Mouse (Mus musculus) limb, embryonic 14.5 days (tissue): ENCODE data around the gene Gm11985. TPM values are rescaled to one million over a fixed set of nuclear protein-coding genes. Genes with fewer than 3 reads are reported as not detected.

ENCODE experiments used
- ATAC-seq: fragments of 200-750 bp; cut with Nextera tagmentation; 2 replicates; pipeline ENCODE4 v1.8.0; 2017; ENCODE audit warnings: low read depth, moderate number of reproducible peaks, moderate TSS enrichment; ENCODE audit not compliant: low FRiP score
- DNase-seq: peaks from one replicate; pipeline ENCODE4 v3.0.0-alpha.2; 2015; ENCODE audit warnings: low spot score
- H3K27ac ChIP-seq: fragments of 300-500 bp; sonication (generic); replicated peaks from 2 replicates; pipeline ENCODE4 v1.5.1; 2014; ENCODE audit warnings: low read depth, mild to moderate bottlenecking, low read length, moderate library complexity, mixed read lengths
- H3K27me3 ChIP-seq: fragments of 300-500 bp; sonication (generic); 2 replicates; pipeline ENCODE4 v1.6.1; 2014; ENCODE audit warnings: low read length, mixed read lengths; ENCODE audit not compliant: control insufficient read depth, insufficient read depth
- H3K36me3 ChIP-seq: fragments of 300-500 bp; sonication (generic); 2 replicates; pipeline ENCODE4 v1.6.1; 2014; ENCODE audit warnings: mild to moderate bottlenecking, low read length, moderate library complexity, mixed read lengths; ENCODE audit not compliant: control insufficient read depth, insufficient read depth
- H3K4me1 ChIP-seq: fragments of 300-500 bp; sonication (generic); 2 replicates; pipeline ENCODE4 v1.6.1; 2014; ENCODE audit warnings: antibody characterized with exemption, low read length, mixed read lengths; ENCODE audit not compliant: control insufficient read depth, insufficient read depth
- H3K4me2 ChIP-seq: fragments of 300-500 bp; sonication (generic); replicated peaks from 2 replicates; pipeline ENCODE4 v1.6.1; 2014; ENCODE audit warnings: low read depth, mild to moderate bottlenecking, low read length, moderate library complexity; ENCODE audit not compliant: severe bottlenecking
- H3K4me3 ChIP-seq: fragments of 300-500 bp; sonication (generic); replicated peaks from 2 replicates; pipeline ENCODE4 v1.5.1; 2014; ENCODE audit warnings: low read length
- H3K9ac ChIP-seq: fragments of 300-500 bp; sonication (generic); 2 replicates; pipeline ENCODE4 v1.6.1; 2014; ENCODE audit warnings: mild to moderate bottlenecking, low read depth, low read length, moderate library complexity; ENCODE audit not compliant: severe bottlenecking
- H3K9me3 ChIP-seq: fragments of 300-500 bp; sonication (generic); 2 replicates; pipeline ENCODE4 v1.6.1; 2016; ENCODE audit warnings: low read length; ENCODE audit not compliant: control insufficient read depth
- POLR2A ChIP-seq: fragments of 200-500 bp; IDR thresholded peaks from 2 replicates; pipeline ENCODE4 v1.8.0; 2012; ENCODE audit warnings: inconsistent platforms, mild to moderate bottlenecking, moderate library complexity, borderline replicate concordance; ENCODE audit not compliant: insufficient read depth, insufficient read length; ENCODE audit errors: extremely low read depth
- WGBS: fragments of 180-500 bp; shearing (Covaris S2); extraction: QIAGEN DNeasy Blood & Tissue Kit; methylation state at CpG from one replicate; pipeline ENCODE4 v1.1.7; 2014; 5-methylcytosine and 5-hydroxymethylcytosine counted together
- polyA plus RNA-seq, 2 experiments: library from polyadenylated mRNA; depleted of rRNA in 1 of 2; stranded (reverse) in 1 of 2; unstranded in 1 of 2; fragments of >200 nt; fragmentation: Nextera tagmentation in 1 of 2; extraction: Ambion mirVana in 1 of 2; gene quantifications; 2 replicates each; pipeline versions ENCODE4 v1.2.1 to v1.2.3; 2012 to 2014

Gm11985 gene
- polyA plus RNA-seq, 2 experiments = 0.06 TPM; not detected in 1

GRCm38 (mm10) chr11:7156427-7156826, 31.9 kb downstream of the Gm11985 start:
- Histone ChIP-seq H3K27me3 (no peaks in the 10 kb centered on the region), H3K9ac (no peak overlapping the region), H3K4me3 (no peak overlapping the region), H3K4me2 (no peak overlapping the region), H3K4me1 (peaks cover 15% of the 10 kb centered on the region), H3K9me3 (no peaks in the 10 kb centered on the region), H3K27ac (no peak overlapping the region), H3K36me3 (no peaks in the 10 kb centered on the region)
- WGBS = 61% methylated on average over 4 of the region's 4 CpGs
- TF ChIP-seq POLR2A = no peak
- DNase-seq (no peak), ATAC-seq (no peak)

GRCm38 (mm10) chr11:7153081-7153480, 35.3 kb downstream of the Gm11985 start:
- H3K36me3 ChIP-seq = no peaks in the 10 kb centered on the region
- TF ChIP-seq POLR2A = no peak
- no peaks in the 10 kb centered on the region for H3K9me3 ChIP-seq
- no peak for DNase-seq
- ATAC-seq = no peak
- no peak overlapping the region for H3K9ac ChIP-seq
- H3K4me3 ChIP-seq = no peak overlapping the region
- H3K4me1 ChIP-seq = no peaks in the 10 kb centered on the region
- H3K27ac ChIP-seq = no peak overlapping the region
- WGBS = 84% methylated on average over 8 of the region's 8 CpGs
- H3K27me3 ChIP-seq = no peaks in the 10 kb centered on the region
- H3K4me2 ChIP-seq = no peak overlapping the region

GRCm38 (mm10) chr11:7152371-7152770, 36.0 kb downstream of the Gm11985 start:
- no peak for TF ChIP-seq POLR2A
- 96% methylated on average over 12 of the region's 12 CpGs for WGBS

GRCm38 (mm10) chr11:7150511-7150910, 37.9 kb downstream of the Gm11985 start:
- TF ChIP-seq POLR2A = no peak
- Histone ChIP-seq H3K27ac (no peak overlapping the region), H3K4me1 (no peaks in the 10 kb centered on the region), H3K4me2 (no peak overlapping the region), H3K9ac (no peak overlapping the region), H3K27me3 (no peaks in the 10 kb centered on the region), H3K9me3 (no peaks in the 10 kb centered on the region), H3K36me3 (no peaks in the 10 kb centered on the region), H3K4me3 (no peak overlapping the region)
- ATAC-seq (no peak), DNase-seq (no peak)
- WGBS = 92% methylated on average over 8 of the region's 8 CpGs

More at GRCm38 (mm10) chr11:7152371-7152770, 36.0 kb downstream of the Gm11985 start:
- no peak overlapping the region for H3K4me2 ChIP-seq
- no peaks in the 10 kb centered on the region for H3K4me1 ChIP-seq
- DNase-seq (no peak), ATAC-seq (no peak)
- no peaks in the 10 kb centered on the region for H3K36me3 ChIP-seq
- H3K9ac ChIP-seq = no peak overlapping the region
- H3K27me3 ChIP-seq = no peaks in the 10 kb centered on the region
- no peak overlapping the region for H3K27ac ChIP-seq
- H3K9me3 ChIP-seq = no peaks in the 10 kb centered on the region
- no peak overlapping the region for H3K4me3 ChIP-seq

GRCm38 (mm10) chr11:7149471-7149870, 38.9 kb downstream of the Gm11985 start:
- TF ChIP-seq POLR2A = no peak
- ATAC-seq (no peak), DNase-seq (no peak)
- Histone ChIP-seq H3K9ac (no peak overlapping the region), H3K27me3 (no peaks in the 10 kb centered on the region), H3K27ac (no peak overlapping the region), H3K4me2 (no peak overlapping the region), H3K4me3 (no peak overlapping the region), H3K36me3 (no peaks in the 10 kb centered on the region), H3K9me3 (no peaks in the 10 kb centered on the region), H3K4me1 (no peaks in the 10 kb centered on the region)
- WGBS = 67% methylated on average over 7 of the region's 7 CpGs

- H3K4me1 ChIP-seq = no peaks in the 10 kb centered on the region
- no peak for TF ChIP-seq POLR2A
- no peaks in the 10 kb centered on the region for H3K36me3 ChIP-seq
- no peak for ATAC-seq
- no peak overlapping the region for H3K4me3 ChIP-seq
- WGBS = 83% methylated on average over 7 of the region's 7 CpGs
- no peak for DNase-seq
- H3K27ac ChIP-seq = no peak overlapping the region
- H3K9ac ChIP-seq = no peak overlapping the region
- H3K27me3 ChIP-seq = no peaks in the 10 kb centered on the region
- H3K9me3 ChIP-seq = no peaks in the 10 kb centered on the region
- no peak overlapping the region for H3K4me2 ChIP-seq
Measured at GRCm38 (mm10) chr11:7147945-7148344, 40.4 kb downstream of the Gm11985 start.
